Mouse (Mus musculus) olfactory bulb, adult 2 months (tissue): Measurements from ENCODE around the gene Snx1.

ENCODE experiments used
- CTCF ChIP-seq: fragments of 200-500 bp; IDR thresholded peaks from 2 replicates; pipeline ENCODE4 v1.5.1; 2012; ENCODE audit warnings: low read depth, mild to moderate bottlenecking, low read length, moderate library complexity; ENCODE audit not compliant: insufficient read depth
- POLR2A ChIP-seq: fragments of 200-500 bp; IDR thresholded peaks from 2 replicates; pipeline ENCODE4 v1.6.1; 2012; ENCODE audit warnings: mild to moderate bottlenecking, low read depth, low read length, moderate library complexity; ENCODE audit not compliant: insufficient read depth

DNA sequence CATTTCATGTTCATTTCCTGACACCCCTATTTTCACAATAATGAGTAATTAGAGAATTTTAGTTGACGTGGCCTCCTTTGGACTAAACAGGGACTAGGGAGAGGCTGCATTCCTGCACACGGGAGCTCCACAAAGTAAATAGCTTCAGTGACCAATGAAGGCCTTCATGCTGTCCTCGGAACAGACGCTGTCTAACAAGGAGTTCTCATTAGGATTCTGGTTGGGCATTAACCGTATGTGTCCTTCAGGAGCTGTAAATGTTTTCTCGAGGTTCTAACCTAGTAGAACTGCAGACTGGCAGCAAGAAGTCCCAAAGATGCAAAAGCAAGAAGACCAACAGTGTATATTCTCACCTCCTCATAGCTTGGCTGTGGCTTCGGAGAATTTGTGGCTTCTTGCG, 21.2 kb downstream of the Snx1 start:
- TF ChIP-seq CTCF (no peak), POLR2A (no peak)
